Comparison of ENCODE assay signal across 21 mouse cellular contexts in the genomic region with DNA sequence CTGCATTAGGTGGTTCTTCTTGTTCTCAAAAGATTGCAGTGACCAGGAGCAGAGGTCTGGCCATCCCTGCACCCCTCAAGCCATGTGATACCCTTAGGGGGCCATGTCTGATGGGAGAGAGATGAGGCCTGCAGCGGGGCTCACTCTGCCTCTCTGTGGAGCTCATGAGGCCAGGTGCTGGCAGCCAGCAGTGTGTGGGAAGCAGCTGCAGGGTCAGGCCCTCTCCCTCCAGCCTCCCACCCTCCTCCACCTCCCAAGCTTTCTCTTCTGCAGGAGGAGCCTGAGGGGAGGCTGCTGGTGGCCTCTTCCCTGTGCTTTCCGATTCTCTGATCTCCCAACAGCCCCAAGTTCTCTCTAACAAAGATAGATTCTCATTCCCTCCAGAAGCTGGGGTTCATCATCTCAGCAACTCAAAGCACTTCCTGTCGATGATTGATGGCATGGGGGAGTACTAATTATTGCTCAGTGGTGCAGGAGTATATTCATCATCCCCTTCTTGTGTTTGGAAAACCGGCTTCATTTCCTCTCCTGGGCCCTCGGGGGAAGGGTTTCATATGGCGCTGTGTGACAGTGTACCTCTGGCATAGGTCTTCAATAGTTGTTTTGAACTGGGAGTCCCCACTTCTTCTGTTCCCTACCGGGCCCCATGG. TPM values are rescaled to one million over a fixed set of nuclear protein-coding genes. Genes with fewer than 3 reads are reported as not detected.
A peak's percentile ranks its signal among the peaks of the same experiment; 100 is the strongest.
DNase-seq lines count a peak whose midpoint lies in the region; ATAC-seq lines count a peak whose summit lies in the region.
"Had no signal": no experiment of that assay in that cellular context is flagged by ENCODE, and none has a peak within 500 bp of the region (broad histone marks: within the 10 kb centered on the region; RNA-seq: fewer than 3 reads in every experiment).

No protein-coding gene starts in this region.

- H3K4me2 ChIP-seq in kidney, embryonic 14.5 days (replicated peaks; ENCODE audit: low read depth, low read length), result no peak overlapping the region
- no peak overlapping the region for H3K4me2 ChIP-seq in neural tube, embryonic 15.5 days
- no peak overlapping the region for H3K4me2 ChIP-seq in intestine, embryonic 15.5 days (replicated peaks)
- H3K4me2 ChIP-seq: forebrain, embryonic 12.5 days; limb, embryonic 12.5 days; midbrain, embryonic 11.5 days had no signal

- 5% methylated on average over 7 of the region's 7 CpGs for WGBS in kidney, embryonic 14.5 days
- WGBS in neural tube, embryonic 15.5 days, result 62% methylated on average over 7 of the region's 7 CpGs
- WGBS in intestine, embryonic 15.5 days, result 38% methylated on average over 7 of the region's 7 CpGs

- DNase-seq in kidney, adult 18-20 months, result no peak
- peak; percentile 38 for DNase-seq in neural tube, embryonic 10.5 days (ENCODE audit: extremely low spot score, low spot score)
- DNase-seq: adrenal gland, postnatal 25 days; cerebellum, adult 8-10 months; gastrocnemius, postnatal 14 days; heart, adult 2 months; layer of hippocampus, postnatal 36 days; lung, postnatal 14 days had no signal

- no peak overlapping the region for H3K9ac ChIP-seq in kidney, embryonic 14.5 days (ENCODE audit: low read depth, low read length)
- H3K9ac ChIP-seq in neural tube, embryonic 15.5 days (replicated peaks), result no peak overlapping the region
- no peak overlapping the region for H3K9ac ChIP-seq in intestine, embryonic 15.5 days
- H3K9ac ChIP-seq: forebrain, embryonic 12.5 days; limb, embryonic 12.5 days; liver, embryonic 14.5 days had no signal

- no peaks in the 10 kb centered on the region for H3K36me3 ChIP-seq in kidney, embryonic 14.5 days (ENCODE audit: control insufficient read depth, insufficient read depth, low read length)
- no peaks in the 10 kb centered on the region for H3K36me3 ChIP-seq in neural tube, embryonic 15.5 days
- no peaks in the 10 kb centered on the region for H3K36me3 ChIP-seq in intestine, embryonic 15.5 days
- H3K36me3 ChIP-seq: forebrain, embryonic 12.5 days; limb, embryonic 12.5 days had no signal

- H3K4me1 ChIP-seq in kidney, embryonic 14.5 days (ENCODE audit: control insufficient read depth, insufficient read depth, low read length), result peaks cover 20% of the 10 kb centered on the region
- peaks cover 4% of the 10 kb centered on the region; the same call in 1 of the 2 replicates for H3K4me1 ChIP-seq in neural tube, embryonic 15.5 days
- peaks cover 9% of the 10 kb centered on the region for H3K4me1 ChIP-seq in intestine, embryonic 15.5 days (replicated peaks)

- peak overlapping the region; percentile 63 for H3K27ac ChIP-seq in kidney, embryonic 14.5 days (ENCODE audit: low read depth, low read length)
- H3K27ac ChIP-seq in neural tube, embryonic 15.5 days (replicated peaks), result no peak overlapping the region
- H3K27ac ChIP-seq in intestine, embryonic 15.5 days, result no peak overlapping the region
- H3K27ac ChIP-seq: forebrain, embryonic 12.5 days; heart, adult 2 months; limb, embryonic 12.5 days; liver, embryonic 14.5 days had no signal

- peak; percentile 80 for ATAC-seq in kidney, embryonic 14.5 days (ENCODE audit: low FRiP score, low TSS enrichment)
- no peak for ATAC-seq in neural tube, embryonic 15.5 days (ENCODE audit: low FRiP score)
- 0 out of 2 replicates have a peak, but pooled peaks have one; percentile 34 for ATAC-seq in intestine, embryonic 15.5 days
- no peak for ATAC-seq in monocyte, adult 5-6 weeks (replicated peaks; ENCODE audit: insufficient number of reproducible peaks, low FRiP score, low TSS enrichment, poor library complexity, severe bottlenecking)
- ATAC-seq in megakaryocyte, adult 5-6 weeks (ENCODE audit: poor library complexity, severe bottlenecking), result no peak
- ATAC-seq: activated CD4-positive, CD25-positive, alpha-beta regulatory T cell, adult 4 months; Patski had no signal

- H3K9me3 ChIP-seq in kidney, embryonic 14.5 days (ENCODE audit: control insufficient read depth, low read length), result no peaks in the 10 kb centered on the region
- H3K9me3 ChIP-seq in neural tube, embryonic 15.5 days (replicated peaks), result no peaks in the 10 kb centered on the region
- H3K9me3 ChIP-seq in intestine, embryonic 15.5 days, result no peaks in the 10 kb centered on the region
- H3K9me3 ChIP-seq: forebrain, embryonic 12.5 days; limb, embryonic 12.5 days had no signal

- H3K27me3 ChIP-seq in kidney, embryonic 14.5 days (ENCODE audit: control insufficient read depth, insufficient read depth, low read length), result no peaks in the 10 kb centered on the region
- H3K27me3 ChIP-seq in neural tube, embryonic 15.5 days (replicated peaks), result no peaks in the 10 kb centered on the region
- no peaks in the 10 kb centered on the region for H3K27me3 ChIP-seq in intestine, embryonic 15.5 days (replicated peaks)
- H3K27me3 ChIP-seq: limb, embryonic 12.5 days; Patski had no signal

- no peak overlapping the region for H3K4me3 ChIP-seq in kidney, embryonic 14.5 days (ENCODE audit: low read length)
- no peak overlapping the region for H3K4me3 ChIP-seq in neural tube, embryonic 15.5 days (replicated peaks)
- H3K4me3 ChIP-seq in intestine, embryonic 15.5 days (replicated peaks), result no peak overlapping the region
- H3K4me3 ChIP-seq: forebrain, embryonic 12.5 days; heart, adult 2 months; limb, embryonic 12.5 days had no signal

RNA-seq across cellular contexts. Expression of a gene that starts 38.9 kb away (rescaled TPM):
- 0.27 and 0.35 TPM in 2 replicates for polyA plus RNA-seq in kidney, embryonic 14.5 days (2014; fragmentation: Nextera tagmentation; extraction: Ambion mirVana)
- polyA plus RNA-seq in neural tube, embryonic 15.5 days (2015; fragmentation: Nextera tagmentation; extraction: Ambion mirVana), result 0.06 and 0.28 TPM in 2 replicates
- polyA plus RNA-seq in intestine, embryonic 15.5 days (2015; fragmentation: Nextera tagmentation; extraction: Ambion mirVana), result 0.33 TPM in 2 replicates
- not detected in 3 replicates for total RNA-seq in monocyte, adult 5-6 weeks (2017)
- not detected in 2 replicates for total RNA-seq in megakaryocyte, adult 5-6 weeks (2015)
- 0.04 TPM in 1 of 2 replicates, not detected in the other for total RNA-seq in megakaryocyte, adult 5-6 weeks (2017)
- total RNA-seq: layer of hippocampus, adult 18-20 months had no signal
- polyA plus RNA-seq: heart, postnatal 0 days; liver, embryonic 14.5 days had no signal

Comparison
In these comparisons a context has a peak if more than half of its experiments do, and no peak if none do; other contexts are left out.
1. ATAC-seq: peak in kidney, embryonic 14.5 days (single experiment) and intestine, embryonic 15.5 days (single experiment); none in neural tube, embryonic 15.5 days (single experiment), monocyte, adult 5-6 weeks (single experiment) and megakaryocyte, adult 5-6 weeks (single experiment).